Comparison of ENCODE assay signal across 11 mouse cellular contexts in the genomic region with DNA sequence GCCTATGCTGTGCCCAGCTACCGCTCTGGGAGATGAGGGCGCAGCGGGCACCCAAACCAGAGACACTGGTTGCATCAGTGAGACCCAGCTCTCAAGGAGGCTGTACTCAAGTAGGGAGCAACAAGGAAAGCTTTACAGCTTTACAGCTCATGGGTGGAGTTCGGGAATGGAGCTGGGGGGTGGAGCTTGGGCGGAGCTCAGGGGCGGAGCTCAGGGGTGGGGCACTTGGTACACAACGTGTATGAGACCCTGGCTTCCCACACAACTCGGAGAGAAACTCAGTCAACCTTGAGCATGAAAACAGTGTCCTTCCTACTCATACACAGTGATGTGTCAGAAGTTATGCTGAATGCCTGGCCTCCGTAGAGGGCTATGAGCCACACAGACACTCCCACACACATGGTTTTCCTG. TPM values are rescaled to one million over a fixed set of nuclear protein-coding genes. Genes with fewer than 3 reads are reported as not detected.
DNase-seq lines count a peak whose midpoint lies in the region; ATAC-seq and TF ChIP-seq lines count a peak whose summit lies in the region.
"Had no signal": no experiment of that assay in that cellular context is flagged by ENCODE, and none has a peak within 500 bp of the region (broad histone marks: within the 10 kb centered on the region; RNA-seq: fewer than 3 reads in every experiment).

No protein-coding gene starts in this region.

- peak overlapping the region; percentile 19; the same call in 1 of the 2 replicates for H3K4me3 ChIP-seq in kidney, embryonic 15.5 days (replicated peaks)
- H3K4me3 ChIP-seq in limb, embryonic 14.5 days (replicated peaks; ENCODE audit: low read length), result no peak overlapping the region
- H3K4me3 ChIP-seq: forebrain, embryonic 15.5 days; neural tube, embryonic 15.5 days had no signal

- no peak overlapping the region for H3K27ac ChIP-seq in kidney, embryonic 15.5 days
- H3K27ac ChIP-seq in limb, embryonic 14.5 days (replicated peaks; ENCODE audit: low read depth, low read length), result no peak overlapping the region
- H3K27ac ChIP-seq: forebrain, embryonic 15.5 days; neural tube, embryonic 15.5 days had no signal

- H3K4me1 ChIP-seq in kidney, embryonic 15.5 days, result peaks cover 35% of the 10 kb centered on the region
- peaks cover 35% of the 10 kb centered on the region for H3K4me1 ChIP-seq in limb, embryonic 14.5 days (ENCODE audit: control insufficient read depth, insufficient read depth, low read length)

- DNase-seq in kidney, adult 8-10 months, result no peak
- peak; percentile 90 for DNase-seq in ES-CJ7 (ENCODE audit: low read depth, low spot score)
- peak; percentile 77 for DNase-seq in adrenal gland, postnatal 10 days
- no peak for DNase-seq in limb, embryonic 14.5 days (ENCODE audit: low spot score)
- DNase-seq in c-Kit-positive CD71-positive TER-119-positive erythroid progenitor cells, embryonic 14.5 days (ENCODE audit: low spot score), result no peak
- no peak for DNase-seq in urinary bladder, adult 2 months (ENCODE audit: low spot score)
- DNase-seq: cerebellum, adult 11 months had no signal

- H3K9ac ChIP-seq in kidney, embryonic 15.5 days, result no peak overlapping the region
- no peak overlapping the region for H3K9ac ChIP-seq in limb, embryonic 14.5 days (ENCODE audit: low read depth, low read length, severe bottlenecking)
- H3K9ac ChIP-seq: forebrain, embryonic 15.5 days; neural tube, embryonic 15.5 days had no signal

- no peaks in the 10 kb centered on the region for H3K36me3 ChIP-seq in kidney, embryonic 15.5 days
- H3K36me3 ChIP-seq in limb, embryonic 14.5 days (ENCODE audit: control insufficient read depth, insufficient read depth, low read length), result no peaks in the 10 kb centered on the region
- H3K36me3 ChIP-seq: forebrain, embryonic 15.5 days; neural tube, embryonic 15.5 days had no signal

- peak overlapping the region; percentile 49 for H3K4me2 ChIP-seq in kidney, embryonic 15.5 days
- H3K4me2 ChIP-seq in limb, embryonic 14.5 days (replicated peaks; ENCODE audit: low read depth, low read length, severe bottlenecking), result 0 out of 2 replicates have a peak overlapping the region, but pooled peaks have one; percentile 28
- H3K4me2 ChIP-seq: forebrain, embryonic 15.5 days; neural tube, embryonic 15.5 days had no signal

- TF ChIP-seq POLR2A in limb, embryonic 14.5 days (IDR thresholded peaks at IDR 0.05; ENCODE audit: borderline replicate concordance, extremely low read depth, insufficient read depth, insufficient read length), result no peak

- no peaks in the 10 kb centered on the region for H3K9me3 ChIP-seq in kidney, embryonic 15.5 days (replicated peaks)
- H3K9me3 ChIP-seq in limb, embryonic 14.5 days (ENCODE audit: control insufficient read depth, low read length), result no peaks in the 10 kb centered on the region
- H3K9me3 ChIP-seq: forebrain, embryonic 15.5 days; neural tube, embryonic 15.5 days had no signal

- ATAC-seq in kidney, embryonic 15.5 days (replicated peaks; ENCODE audit: low FRiP score), result peak; percentile 26; the same call in 1 of the 2 replicates
- no peak for ATAC-seq in limb, embryonic 14.5 days (ENCODE audit: low FRiP score, low read depth)
- ATAC-seq in megakaryocyte, adult 5-6 weeks (ENCODE audit: poor library complexity, severe bottlenecking), result no peak
- ATAC-seq: forebrain, embryonic 15.5 days had no signal

- peaks cover 32% of the 10 kb centered on the region for H3K27me3 ChIP-seq in kidney, embryonic 15.5 days
- no peaks in the 10 kb centered on the region for H3K27me3 ChIP-seq in limb, embryonic 14.5 days (ENCODE audit: control insufficient read depth, insufficient read depth, low read length)

- WGBS in kidney, embryonic 15.5 days, result 26% methylated on average over 9 of the region's 9 CpGs
- 28% methylated on average over 9 of the region's 9 CpGs for WGBS in limb, embryonic 14.5 days

RNA-seq across cellular contexts. Expression of a gene that starts 35.2 kb away (rescaled TPM):
- polyA plus RNA-seq in kidney, embryonic 15.5 days (2015; fragmentation: Nextera tagmentation; extraction: Ambion mirVana), result 0.46 and 0.78 TPM in 2 replicates
- total RNA-seq in adrenal gland, postnatal 10 days (2021), result under 1 TPM; 0.27 to 0.79 TPM
- 0.93 and 1.00 TPM in 2 replicates for polyA plus RNA-seq in limb, embryonic 14.5 days (2012; rRNA removed)
- 0.29 and 0.41 TPM in 2 replicates for polyA plus RNA-seq in limb, embryonic 14.5 days (2014; fragmentation: Nextera tagmentation; extraction: Ambion mirVana)
- 0.63 and 0.74 TPM in 2 replicates for polyA plus RNA-seq in urinary bladder, adult 2 months (2012; rRNA removed)
- 0.52 and 1.3 TPM in 2 replicates for total RNA-seq in megakaryocyte, adult 5-6 weeks (2015)
- 0.28 and 0.55 TPM in 2 replicates for total RNA-seq in megakaryocyte, adult 5-6 weeks (2017)

RNA-seq across cellular contexts. Expression of a gene that starts 35.4 kb away (rescaled TPM):
- polyA plus RNA-seq in kidney, embryonic 15.5 days (2015; fragmentation: Nextera tagmentation; extraction: Ambion mirVana), result 38.5 and 41.2 TPM in 2 replicates
- 100 to 1,000 TPM; 143 to 163 TPM for total RNA-seq in adrenal gland, postnatal 10 days (2021)
- 16.6 and 20.1 TPM in 2 replicates for polyA plus RNA-seq in limb, embryonic 14.5 days (2012; rRNA removed)
- polyA plus RNA-seq in limb, embryonic 14.5 days (2014; fragmentation: Nextera tagmentation; extraction: Ambion mirVana), result 29.5 and 29.8 TPM in 2 replicates
- polyA plus RNA-seq in urinary bladder, adult 2 months (2012; rRNA removed), result 44.4 and 44.5 TPM in 2 replicates
- 28.2 and 30.7 TPM in 2 replicates for total RNA-seq in megakaryocyte, adult 5-6 weeks (2015)
- total RNA-seq in megakaryocyte, adult 5-6 weeks (2017), result 23.4 and 24.1 TPM in 2 replicates

Comparison
In these comparisons a context has a peak if more than half of its experiments do, and no peak if none do; other contexts are left out.
1. DNase-seq: peak in ES-CJ7 (single experiment) and adrenal gland, postnatal 10 days (single experiment); none in kidney, adult 8-10 months (0 of 2), limb, embryonic 14.5 days (single experiment), c-Kit-positive CD71-positive TER-119-positive erythroid progenitor cells, embryonic 14.5 days (single experiment) and urinary bladder, adult 2 months (single experiment).